In the genomic region with DNA sequence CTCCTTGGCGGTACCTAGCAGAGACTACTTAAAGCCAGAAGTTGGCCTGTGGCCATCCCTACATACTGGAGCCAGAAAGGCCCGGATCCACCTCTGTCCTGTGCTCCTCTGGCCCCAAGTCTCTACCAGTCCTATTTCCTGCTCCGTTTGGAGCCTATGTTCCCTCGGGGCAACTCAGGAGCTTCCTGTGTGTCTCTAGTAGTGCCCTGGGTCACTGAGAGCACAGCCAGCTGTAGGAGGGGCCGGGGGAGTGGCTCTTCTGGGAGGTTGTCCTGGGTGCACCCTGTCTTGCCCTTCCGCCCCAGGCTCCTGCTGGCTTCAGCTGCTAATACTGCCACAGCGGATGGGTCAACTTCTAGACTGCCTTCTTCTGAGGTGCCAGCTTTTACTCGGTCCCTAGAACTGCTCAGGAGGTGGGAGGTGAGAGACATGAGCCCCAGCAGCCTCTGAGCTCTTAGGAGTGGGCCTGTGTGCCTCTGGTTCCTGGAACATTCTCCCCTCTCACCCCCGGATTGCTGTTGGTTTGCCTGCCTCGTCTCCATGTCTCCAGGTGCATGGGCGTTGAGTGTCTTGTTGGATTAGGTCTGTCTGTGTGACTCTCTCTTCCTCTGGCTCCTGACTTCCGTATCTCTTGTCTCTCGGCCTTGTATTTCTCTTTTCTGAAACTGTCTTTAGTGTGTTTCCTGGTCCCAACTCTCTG, we compare ENCODE assay signal across 10 mouse cellular contexts. TPM values are rescaled to one million over a fixed set of nuclear protein-coding genes. Genes with fewer than 3 reads are reported as not detected.
DNase-seq lines count a peak whose midpoint lies in the region; TF ChIP-seq lines count a peak whose summit lies in the region.
"Had no signal": no experiment of that assay in that cellular context is flagged by ENCODE, and none has a peak within 500 bp of the region (broad histone marks: within the 10 kb centered on the region; RNA-seq: fewer than 3 reads in every experiment).

No protein-coding gene starts in this region.

- no peaks in the 10 kb centered on the region for H3K27me3 ChIP-seq in heart, adult 2 months (ENCODE audit: control insufficient read depth, insufficient read depth, low read length)
- H3K27me3 ChIP-seq in embryonic facial prominence, embryonic 10.5 days (replicated peaks; ENCODE audit: low read depth, poor library complexity, severe bottlenecking), result no peaks in the 10 kb centered on the region
- H3K27me3 ChIP-seq: limb, embryonic 12.5 days had no signal

- 55% methylated on average over 13 of the region's 13 CpGs for WGBS in heart, adult 2 months
- WGBS in embryonic facial prominence, embryonic 10.5 days, result 71% methylated on average over 13 of the region's 13 CpGs
- WGBS in large intestine, adult 2 months, result 40% methylated on average over 13 of the region's 13 CpGs

- no peak for TF ChIP-seq CTCF in heart, adult 2 months (IDR thresholded peaks at IDR 0.05)

- no peak overlapping the region for H3K4me3 ChIP-seq in heart, adult 2 months
- H3K4me3 ChIP-seq in embryonic facial prominence, embryonic 10.5 days, result no peak overlapping the region
- H3K4me3 ChIP-seq: limb, embryonic 12.5 days had no signal

- no peaks in the 10 kb centered on the region for H3K36me3 ChIP-seq in heart, adult 2 months (ENCODE audit: control insufficient read depth, insufficient read depth, low read length)
- H3K36me3 ChIP-seq in embryonic facial prominence, embryonic 10.5 days (replicated peaks), result peaks cover 96% of the 10 kb centered on the region

- intact Hi-C loops in heart, adult 2 months (cut with DNase I), result no loop called here

- H3K9me3 ChIP-seq in embryonic facial prominence, embryonic 10.5 days, result no peaks in the 10 kb centered on the region
- H3K9me3 ChIP-seq: limb, embryonic 12.5 days had no signal

- peak; percentile 57 to 65 for DNase-seq in heart, adult 2 months
- no peak for DNase-seq in heart, postnatal 4 days
- peak; percentile 84 for DNase-seq in 3T3-L1 (ENCODE audit: low read depth, low spot score)
- DNase-seq in embryonic facial prominence, embryonic 10.5 days (ENCODE audit: low spot score), result no peak
- DNase-seq in large intestine, adult 2 months (ENCODE audit: low read depth, low spot score), result peak; percentile 77
- DNase-seq in cerebellum, adult 9-10 months, result no peak
- DNase-seq in thymus, postnatal 0 days (ENCODE audit: low spot score), result no peak
- DNase-seq in T-cell, adult 2 months (ENCODE audit: low spot score), result no peak
- DNase-seq: cerebellum, postnatal 10 days had no signal

- TF ChIP-seq EP300 in heart, adult 2 months (IDR thresholded peaks at IDR 0.05; ENCODE audit: insufficient read depth, low read depth, low read length), result no peak

- H3K79me2 ChIP-seq in heart, adult 2 months (replicated peaks; ENCODE audit: control insufficient read depth, insufficient read depth, low read length), result no peaks in the 10 kb centered on the region

- peaks cover 9% of the 10 kb centered on the region; the same call in 1 of the 2 replicates for H3K4me1 ChIP-seq in heart, adult 2 months (ENCODE audit: control insufficient read depth, insufficient read depth, low read length)
- peaks cover 15% of the 10 kb centered on the region for H3K4me1 ChIP-seq in embryonic facial prominence, embryonic 10.5 days
- H3K4me1 ChIP-seq: limb, embryonic 12.5 days had no signal

- peak overlapping the region; percentile 65 for H3K27ac ChIP-seq in heart, adult 2 months
- 0 out of 2 replicates have a peak overlapping the region, but pooled peaks have one; percentile 19 for H3K27ac ChIP-seq in embryonic facial prominence, embryonic 10.5 days (replicated peaks)
- H3K27ac ChIP-seq: limb, embryonic 12.5 days had no signal

- H3K9ac ChIP-seq in heart, adult 2 months (ENCODE audit: low read depth, low read length), result no peak overlapping the region
- H3K9ac ChIP-seq: limb, embryonic 12.5 days had no signal

- no peak for TF ChIP-seq POLR2A in heart, adult 2 months (IDR thresholded peaks at IDR 0.05; ENCODE audit: insufficient read depth, low read depth, low read length)

RNA-seq across cellular contexts. Expression of gene Tnk2, which starts 29.3 kb away (rescaled TPM):
- total RNA-seq in heart, adult 2 months (2021), result 10 to 100 TPM; 17.8 to 19.6 TPM
- 32.2 and 37.0 TPM in 2 replicates for polyA plus RNA-seq in heart, adult 2 months (2012; rRNA removed)
- 10 to 100 TPM; 38.4 to 49.9 TPM for total RNA-seq in heart, postnatal 4 days (2021)
- 8.6 and 8.7 TPM in 2 replicates for polyA plus RNA-seq in embryonic facial prominence, embryonic 10.5 days (2016; fragmentation: Nextera tagmentation; extraction: Ambion mirVana)
- 38.2 and 53.6 TPM in 2 replicates for polyA plus RNA-seq in large intestine, adult 2 months (2012; rRNA removed)
- 20.1 and 23.5 TPM in 2 replicates for polyA plus RNA-seq in thymus, postnatal 0 days (2015; fragmentation: Nextera tagmentation; extraction: Ambion mirVana)

Comparison
In these comparisons a context has a peak if more than half of its experiments do, and no peak if none do; other contexts are left out.
1. DNase-seq: peak in heart, adult 2 months (2 of 2), 3T3-L1 (single experiment) and large intestine, adult 2 months (single experiment); none in heart, postnatal 4 days (single experiment), embryonic facial prominence, embryonic 10.5 days (single experiment), cerebellum, adult 9-10 months (single experiment), thymus, postnatal 0 days (single experiment) and T-cell, adult 2 months (single experiment).